In genomic region chr8:72118616-72119015, GRCm38 (mm10) we compare ENCODE assay signal across 38 mouse cellular contexts. TPM values are rescaled to one million over a fixed set of nuclear protein-coding genes. Genes with fewer than 3 reads are reported as not detected.
DNase-seq lines count a peak whose midpoint lies in the region; ATAC-seq and TF ChIP-seq lines count a peak whose summit lies in the region.
"Had no signal": no experiment of that assay in that cellular context is flagged by ENCODE, and none has a peak within 500 bp of the region (broad histone marks: within the 10 kb centered on the region; RNA-seq: fewer than 3 reads in every experiment).

No protein-coding gene starts in this region.

- no peak overlapping the region for H3K9ac ChIP-seq in liver, postnatal 0 days (replicated peaks)
- H3K9ac ChIP-seq: embryonic facial prominence, embryonic 12.5 days; heart, embryonic 13.5 days; hindbrain, embryonic 14.5 days; limb, embryonic 12.5 days; neural tube, embryonic 15.5 days had no signal

- no peaks in the 10 kb centered on the region for H3K27me3 ChIP-seq in liver, postnatal 0 days (ENCODE audit: insufficient read depth, low read length)
- H3K27me3 ChIP-seq: embryonic facial prominence, embryonic 12.5 days; heart, embryonic 13.5 days; limb, embryonic 12.5 days; neural tube, embryonic 15.5 days had no signal

- no peaks in the 10 kb centered on the region for H3K4me1 ChIP-seq in liver, postnatal 0 days (ENCODE audit: insufficient read depth)
- H3K4me1 ChIP-seq: heart, embryonic 13.5 days; neural tube, embryonic 15.5 days had no signal

- no peaks in the 10 kb centered on the region for H3K9me3 ChIP-seq in liver, postnatal 0 days (ENCODE audit: low read length)
- H3K9me3 ChIP-seq: embryonic facial prominence, embryonic 12.5 days; heart, embryonic 13.5 days; limb, embryonic 12.5 days; neural tube, embryonic 15.5 days had no signal

- TF ChIP-seq CTCF in liver, postnatal 0 days (IDR thresholded peaks at IDR 0.05; ENCODE audit: low read depth): peak; percentile 38

- TF ChIP-seq EP300 in liver, postnatal 0 days (IDR thresholded peaks at IDR 0.05; ENCODE audit: low read depth): no peak

- H3K4me2 ChIP-seq in liver, postnatal 0 days (ENCODE audit: low read depth, low read length): no peak overlapping the region
- H3K4me2 ChIP-seq: embryonic facial prominence, embryonic 12.5 days; heart, embryonic 13.5 days; hindbrain, embryonic 14.5 days; limb, embryonic 12.5 days; liver, embryonic 11.5 days; neural tube, embryonic 15.5 days had no signal

- ATAC-seq in liver, postnatal 0 days: no peak
- peak; percentile 58 for ATAC-seq in CD4-positive, CD25-positive, alpha-beta regulatory T cell, adult 4 months
- ATAC-seq: forebrain, embryonic 14.5 days; inflammation-experienced regulatory T-cells, adult 6 months had no signal

- no peak overlapping the region for H3K4me3 ChIP-seq in liver, postnatal 0 days (ENCODE audit: low read depth, low read length)
- H3K4me3 ChIP-seq: embryonic facial prominence, embryonic 12.5 days; heart, embryonic 13.5 days; limb, embryonic 12.5 days; neural tube, embryonic 15.5 days had no signal

- WGBS in liver, postnatal 0 days (ENCODE audit: insufficient replicate concordance): 43% methylated on average over 4 of the region's 4 CpGs

- DNase-seq in liver, postnatal 0 days: no peak
- DNase-seq in liver: no peak
- peak; percentile 66 for DNase-seq in naive thymus-derived CD4-positive, alpha-beta T cell, adult 2 months (ENCODE audit: low read depth)
- no peak for DNase-seq in ovary, postnatal 10 days (ENCODE audit: low spot score)
- DNase-seq in adrenal gland, adult 8-10 months: no peak
- DNase-seq: adrenal gland, adult 2 months; cerebellum, adult 8-10 months; cerebellum, postnatal 25 days; gastrocnemius, postnatal 14 days; heart, postnatal 10 days; kidney, adult 2 months; midbrain, embryonic 14.5 days; right cerebral cortex, postnatal 4 days had no signal

- no peak overlapping the region for H3K27ac ChIP-seq in liver, postnatal 0 days (ENCODE audit: low read depth)
- H3K27ac ChIP-seq: embryonic facial prominence, embryonic 12.5 days; heart, embryonic 13.5 days; hindbrain, embryonic 14.5 days; limb, embryonic 12.5 days; macrophage; neural tube, embryonic 15.5 days had no signal

- H3K36me3 ChIP-seq in liver, postnatal 0 days (replicated peaks; ENCODE audit: insufficient read depth, low read length): no peaks in the 10 kb centered on the region
- H3K36me3 ChIP-seq: embryonic facial prominence, embryonic 12.5 days; heart, embryonic 13.5 days; limb, embryonic 12.5 days; neural tube, embryonic 15.5 days had no signal

RNA-seq across cellular contexts. Expression of gene Olfr374, which starts 11.8 kb away (rescaled TPM):
- polyA plus RNA-seq in liver, postnatal 0 days (2015; fragmentation: Nextera tagmentation; extraction: Ambion mirVana): not detected in 2 replicates
- polyA plus RNA-seq in CD4-positive, CD25-positive, alpha-beta regulatory T cell, adult 4 months (2017; shearing (Covaris generic)): under 1 TPM in 1 of 2 experiments, not detected in 1; 0.17 TPM
- not detected for total RNA-seq in adrenal gland, adult 8-10 months (2022)
- total RNA-seq: adrenal gland, adult 2 months; adrenal gland, postnatal 4 days; gastrocnemius, postnatal 14 days; granulocyte monocyte progenitor cell, adult 5-6 weeks; heart, postnatal 10 days; hematopoietic stem cell, adult 5-6 weeks; layer of hippocampus, postnatal 10 days; left cerebral cortex, adult 18-20 months; left cerebral cortex, postnatal 25 days; megakaryocyte-erythroid progenitor cell, adult 5-6 weeks; monocyte, adult 5-6 weeks had no signal
- polyA plus RNA-seq: adrenal gland, adult 2 months; forebrain, embryonic 14.5 days; hindbrain, embryonic 14.5 days; kidney, adult 2 months; kidney, embryonic 16.5 days; large intestine, adult 2 months; limb, embryonic 12.5 days; liver, embryonic 11.5 days; liver, embryonic 16.5 days; lung, embryonic 16.5 days; macrophage; midbrain, embryonic 14.5 days; testis, adult 2 months had no signal

RNA-seq across cellular contexts. Expression of gene Tpm4, which starts 16.2 kb away (rescaled TPM):
- polyA plus RNA-seq in liver, postnatal 0 days (2015; fragmentation: Nextera tagmentation; extraction: Ambion mirVana): 80.0 and 86.6 TPM in 2 replicates
- polyA plus RNA-seq in CD4-positive, CD25-positive, alpha-beta regulatory T cell, adult 4 months (2017; shearing (Covaris generic)): 100 to 1,000 TPM; 231 to 239 TPM
- total RNA-seq in adrenal gland, adult 8-10 months (2022): 100 to 1,000 TPM; 133 to 158 (median 140) TPM

RNA-seq across cellular contexts. Expression of gene Olfr373, which starts 35.6 kb away (rescaled TPM):
- 0.02 TPM in 1 of 2 replicates, not detected in the other for polyA plus RNA-seq in liver, postnatal 0 days (2015; fragmentation: Nextera tagmentation; extraction: Ambion mirVana)
- under 1 TPM; 0.42 to 0.78 TPM for polyA plus RNA-seq in CD4-positive, CD25-positive, alpha-beta regulatory T cell, adult 4 months (2017; shearing (Covaris generic))
- total RNA-seq in adrenal gland, adult 8-10 months (2022): not detected
- total RNA-seq: adrenal gland, adult 2 months; gastrocnemius, postnatal 14 days; granulocyte monocyte progenitor cell, adult 5-6 weeks; heart, postnatal 10 days; hematopoietic stem cell, adult 5-6 weeks; layer of hippocampus, postnatal 10 days; left cerebral cortex, adult 18-20 months; left cerebral cortex, postnatal 25 days; megakaryocyte-erythroid progenitor cell, adult 5-6 weeks; monocyte, adult 5-6 weeks had no signal
- polyA plus RNA-seq: adrenal gland, adult 2 months; C2C12; embryonic facial prominence, embryonic 12.5 days; forebrain, embryonic 14.5 days; heart, embryonic 13.5 days; hindbrain, embryonic 14.5 days; kidney, adult 2 months; kidney, embryonic 16.5 days; large intestine, adult 2 months; limb, embryonic 12.5 days; liver, embryonic 11.5 days; liver, embryonic 16.5 days; lung, embryonic 16.5 days; macrophage; midbrain, embryonic 14.5 days; neural tube, embryonic 15.5 days; spleen, adult 2 months; testis, adult 2 months had no signal

RNA-seq across cellular contexts. Expression of gene Rab8a, which starts 42.4 kb away (rescaled TPM):
- polyA plus RNA-seq in liver, postnatal 0 days (2015; fragmentation: Nextera tagmentation; extraction: Ambion mirVana): 57.3 and 58.1 TPM in 2 replicates
- polyA plus RNA-seq in CD4-positive, CD25-positive, alpha-beta regulatory T cell, adult 4 months (2017; shearing (Covaris generic)): 100 to 1,000 TPM; 189 to 208 TPM
- 10 to 100 TPM; 56.6 to 69.3 (median 61.7) TPM for total RNA-seq in adrenal gland, adult 8-10 months (2022)
